Mouse (Mus musculus) megakaryocyte-erythroid progenitor cell, adult 5 weeks (primary cell): ENCODE measurements around the gene Nob1. TPM values are rescaled to one million over a fixed set of nuclear protein-coding genes. Genes with fewer than 3 reads are reported as not detected.

Source experiments
- polyA plus RNA-seq: library from polyadenylated mRNA; stranded (reverse); fragments of >175 nt; gene quantifications from 2 replicates; pipeline ENCODE4 v1.2.3, GENCODE M21; 2012

Nob1 gene
- polyA plus RNA-seq, result 65.4 and 81.7 TPM in 2 replicates

GRCm38 (mm10) chr8:107424597-107425229, at the start of gene Nob1:
Nob1 (minus strand) TSS chr8:107425051.

GRCm38 (mm10) chr8:107435962-107436831, 11.3 kb upstream of the Nob1 start, which contains the start of gene Wwp2:
Wwp2 (plus strand) TSS chr8:107436365.

GRCm38 (mm10) chr8:107403038-107403781, 21.6 kb downstream of the Nob1 start, which contains the start of gene Nqo1:
Nqo1 (minus strand) TSS chr8:107403206.

Other genes with a start within 250 kb of the Nob1 start
- 3.5 and 5.3 TPM in 2 replicates for gene Nfat5, start 131.6 kb downstream of the Nob1 start, polyA plus RNA-seq
- gene Nqo1, start 21.8 kb downstream of the Nob1 start, polyA plus RNA-seq, result 0.15 and 0.25 TPM in 2 replicates
- gene Wwp2, start 11.3 kb upstream of the Nob1 start, polyA plus RNA-seq, result 50.6 and 50.8 TPM in 2 replicates
- gene Psmd7, start 163.4 kb upstream of the Nob1 start, polyA plus RNA-seq, result 31.7 and 39.0 TPM in 2 replicates